Comparison of ENCODE assay signal across 23 mouse cellular contexts in the genomic region with DNA sequence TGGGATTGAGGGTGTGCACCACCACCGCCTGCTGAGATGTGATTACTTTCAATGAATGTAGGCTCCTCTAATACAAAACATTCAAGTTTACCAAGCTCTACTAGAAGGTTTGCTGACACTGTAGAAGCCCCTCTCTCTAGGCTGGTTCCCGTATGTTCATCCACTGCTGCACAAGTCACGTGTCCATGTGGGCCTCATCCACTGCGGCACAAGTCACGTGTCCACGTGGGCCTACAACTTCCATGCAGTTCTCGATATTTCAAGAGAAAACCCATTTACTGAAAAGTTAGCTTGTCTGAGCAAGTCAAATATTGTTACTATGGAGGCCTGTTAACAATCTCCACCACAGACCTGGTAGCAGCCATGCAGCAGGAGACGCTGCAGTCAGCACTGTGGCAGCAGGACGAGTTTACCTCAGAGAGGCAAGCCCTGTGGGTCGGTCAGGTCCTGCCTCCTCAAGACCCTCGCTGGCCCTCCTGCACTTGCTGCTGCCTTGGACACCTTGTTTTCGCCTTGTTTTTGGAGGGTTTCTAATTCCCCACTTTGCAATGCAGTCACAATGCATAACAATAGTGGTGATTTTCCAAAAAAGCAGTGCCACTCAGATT.
"Had no signal": no experiment of that assay in that cellular context is flagged by ENCODE, and none has a peak within 500 bp of the region (broad histone marks: within the 10 kb centered on the region; RNA-seq: fewer than 3 reads in every experiment).

No protein-coding gene starts in this region.

- H3K4me2 ChIP-seq: heart, embryonic 12.5 days; hindbrain, embryonic 12.5 days; hindbrain, embryonic 14.5 days; kidney, embryonic 15.5 days; limb, embryonic 13.5 days; limb, embryonic 15.5 days; liver, embryonic 12.5 days had no signal

- H3K4me1 ChIP-seq: heart, embryonic 10.5 days; heart, embryonic 12.5 days; kidney, embryonic 15.5 days; limb, embryonic 13.5 days; limb, embryonic 15.5 days; liver, embryonic 12.5 days had no signal

- H3K27ac ChIP-seq: heart, embryonic 10.5 days; hindbrain, embryonic 12.5 days; hindbrain, embryonic 14.5 days; kidney, embryonic 15.5 days; kidney, postnatal 0 days; limb, embryonic 13.5 days; limb, embryonic 15.5 days; liver, embryonic 12.5 days had no signal

- H3K9ac ChIP-seq: heart, embryonic 12.5 days; hindbrain, embryonic 12.5 days; hindbrain, embryonic 14.5 days; kidney, embryonic 15.5 days; limb, embryonic 13.5 days; limb, embryonic 15.5 days; liver, embryonic 12.5 days had no signal

- H3K9me3 ChIP-seq: heart, embryonic 10.5 days; heart, embryonic 12.5 days; hindbrain, embryonic 12.5 days; kidney, embryonic 15.5 days; limb, embryonic 13.5 days; limb, embryonic 15.5 days; liver, embryonic 12.5 days had no signal

- DNase-seq: gastrocnemius, postnatal 14 days; gastrocnemius, postnatal 36 days; heart, adult 18-20 months; heart, postnatal 10 days; kidney, adult 11 months; kidney, adult 2 months; kidney, adult 9 months; kidney, postnatal 14 days; kidney, postnatal 36 days; layer of hippocampus, adult 9-11 months; layer of hippocampus, postnatal 36 days; left cerebral cortex, postnatal 4 days had no signal

- H3K27me3 ChIP-seq: heart, embryonic 12.5 days; hindbrain, embryonic 12.5 days; kidney, embryonic 15.5 days; limb, embryonic 13.5 days; limb, embryonic 15.5 days; liver, embryonic 12.5 days had no signal

- H3K4me3 ChIP-seq: heart, embryonic 10.5 days; heart, embryonic 12.5 days; hindbrain, embryonic 12.5 days; kidney, embryonic 15.5 days; limb, embryonic 13.5 days; limb, embryonic 15.5 days; liver, embryonic 12.5 days had no signal

- ATAC-seq: hindbrain, embryonic 16.5 days; intestine, embryonic 16.5 days; liver, embryonic 12.5 days had no signal
